Mouse (Mus musculus): ENCODE data around the gene Lmtk2. TPM values are rescaled to one million over a fixed set of nuclear protein-coding genes. Genes with fewer than 3 reads are reported as not detected.

Gene Lmtk2
- polyA plus RNA-seq, 1 experiment from 2014 or later = 5.2 TPM

- H3K27me3 ChIP-seq (ENCODE audit: control insufficient read depth, insufficient read depth, low read length) = no peaks in the 10 kb centered on the region
- H3K4me2 ChIP-seq = no peak overlapping the region
- H3K9ac ChIP-seq (ENCODE audit: low read depth, low read length) = no peak overlapping the region
- peaks cover 7% of the 10 kb centered on the region; the same call in 1 of the 2 replicates for H3K36me3 ChIP-seq (ENCODE audit: control insufficient read depth, insufficient read depth, low read length)
- WGBS (ENCODE audit: insufficient replicate concordance) = 85% methylated on average over 4 of the region's 4 CpGs
- no peak for ATAC-seq (replicated peaks; ENCODE audit: insufficient number of reproducible peaks, low FRiP score, low TSS enrichment)
- no peaks in the 10 kb centered on the region for H3K9me3 ChIP-seq (replicated peaks; ENCODE audit: control insufficient read depth, low read length)
- H3K4me3 ChIP-seq (ENCODE audit: low read depth, low read length) = no peak overlapping the region
- H3K27ac ChIP-seq (ENCODE audit: low read depth, low read length) = no peak overlapping the region
- H3K4me1 ChIP-seq (ENCODE audit: control insufficient read depth, insufficient read depth, low read length) = peaks cover 3% of the 10 kb centered on the region; the same call in 1 of the 2 replicates
Measured at GRCm38 (mm10) chr5:144151270-144151669, 51.0 kb downstream of the Lmtk2 start.

DNA sequence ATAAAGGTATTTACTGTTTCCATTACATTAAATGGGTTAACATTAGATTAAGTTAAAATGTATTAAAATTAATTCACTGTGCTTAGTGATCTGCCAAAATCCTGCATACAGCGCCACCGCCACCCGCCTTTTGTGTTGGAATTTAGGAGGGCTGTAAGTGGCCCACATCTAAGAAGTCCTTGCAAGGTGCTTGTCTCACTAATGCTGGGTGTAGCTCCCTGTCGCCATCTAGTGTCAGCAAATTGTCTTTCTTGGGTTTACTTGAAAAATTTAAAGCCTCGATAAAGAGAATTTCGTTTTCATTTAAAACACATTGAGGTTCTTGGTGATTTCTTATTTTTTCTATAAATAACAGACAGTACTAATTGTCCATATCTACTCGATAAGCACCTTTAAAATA lies 54.3 kb downstream of the Lmtk2 start:
- Histone ChIP-seq H3K4me2 (no peak overlapping the region), H3K36me3 (ENCODE audit: control insufficient read depth, insufficient read depth, low read length) (no peaks in the 10 kb centered on the region), H3K9me3 (replicated peaks; ENCODE audit: control insufficient read depth, low read length) (no peaks in the 10 kb centered on the region), H3K4me1 (ENCODE audit: control insufficient read depth, insufficient read depth, low read length) (peaks cover 3% of the 10 kb centered on the region; the same call in 1 of the 2 replicates), H3K9ac (ENCODE audit: low read depth, low read length) (no peak overlapping the region), H3K4me3 (ENCODE audit: low read depth, low read length) (no peak overlapping the region), H3K27me3 (ENCODE audit: control insufficient read depth, insufficient read depth, low read length) (no peaks in the 10 kb centered on the region), H3K27ac (ENCODE audit: low read depth, low read length) (no peak overlapping the region)
- ATAC-seq (replicated peaks; ENCODE audit: insufficient number of reproducible peaks, low FRiP score, low TSS enrichment) = no peak
- WGBS (ENCODE audit: insufficient replicate concordance) = 32% methylated on average over 7 of the region's 7 CpGs

GRCm38 (mm10) chr5:144158604-144159003 lies 58.4 kb downstream of the Lmtk2 start:
- Histone ChIP-seq H3K9ac (ENCODE audit: low read depth, low read length) (no peak overlapping the region), H3K27me3 (ENCODE audit: control insufficient read depth, insufficient read depth, low read length) (no peaks in the 10 kb centered on the region), H3K4me2 (no peak overlapping the region), H3K9me3 (replicated peaks; ENCODE audit: control insufficient read depth, low read length) (no peaks in the 10 kb centered on the region), H3K4me3 (ENCODE audit: low read depth, low read length) (no peak overlapping the region), H3K36me3 (ENCODE audit: control insufficient read depth, insufficient read depth, low read length) (no peaks in the 10 kb centered on the region), H3K27ac (ENCODE audit: low read depth, low read length) (peak overlapping the region; percentile 29; the same call in 1 of the 2 replicates), H3K4me1 (ENCODE audit: control insufficient read depth, insufficient read depth, low read length) (no peaks in the 10 kb centered on the region)
- ATAC-seq (replicated peaks; ENCODE audit: insufficient number of reproducible peaks, low FRiP score, low TSS enrichment) = no peak; the same call in 1 of the 2 replicates
- 45% methylated on average over 4 of the region's 4 CpGs for WGBS (ENCODE audit: insufficient replicate concordance)

- Histone ChIP-seq H3K4me1 (ENCODE audit: control insufficient read depth, insufficient read depth, low read length) (no peaks in the 10 kb centered on the region), H3K9ac (ENCODE audit: low read depth, low read length) (no peak overlapping the region), H3K4me2 (no peak overlapping the region), H3K27ac (ENCODE audit: low read depth, low read length) (no peak overlapping the region), H3K36me3 (ENCODE audit: control insufficient read depth, insufficient read depth, low read length) (no peaks in the 10 kb centered on the region), H3K9me3 (replicated peaks; ENCODE audit: control insufficient read depth, low read length) (no peaks in the 10 kb centered on the region), H3K4me3 (ENCODE audit: low read depth, low read length) (no peak overlapping the region), H3K27me3 (ENCODE audit: control insufficient read depth, insufficient read depth, low read length) (no peaks in the 10 kb centered on the region)
- ATAC-seq (replicated peaks; ENCODE audit: insufficient number of reproducible peaks, low FRiP score, low TSS enrichment) = no peak
- 86% methylated on average over 8 of the region's 8 CpGs for WGBS (ENCODE audit: insufficient replicate concordance)
Measured at GRCm38 (mm10) chr5:144159137-144159536, 58.9 kb downstream of the Lmtk2 start.

- Histone ChIP-seq H3K36me3 (ENCODE audit: control insufficient read depth, insufficient read depth, low read length) (no peaks in the 10 kb centered on the region; the same call in 1 of the 2 replicates), H3K9me3 (replicated peaks; ENCODE audit: control insufficient read depth, low read length) (no peaks in the 10 kb centered on the region), H3K4me2 (no peak overlapping the region), H3K27ac (ENCODE audit: low read depth, low read length) (no peak overlapping the region), H3K27me3 (ENCODE audit: control insufficient read depth, insufficient read depth, low read length) (no peaks in the 10 kb centered on the region), H3K9ac (ENCODE audit: low read depth, low read length) (no peak overlapping the region), H3K4me3 (ENCODE audit: low read depth, low read length) (no peak overlapping the region), H3K4me1 (ENCODE audit: control insufficient read depth, insufficient read depth, low read length) (no peaks in the 10 kb centered on the region)
- ATAC-seq (replicated peaks; ENCODE audit: insufficient number of reproducible peaks, low FRiP score, low TSS enrichment) = no peak
- WGBS (ENCODE audit: insufficient replicate concordance) = 70% methylated on average over 5 of the region's 5 CpGs
Measured at GRCm38 (mm10) chr5:144162080-144162812, 62.0 kb downstream of the Lmtk2 start.

- Histone ChIP-seq H3K27ac (ENCODE audit: low read depth, low read length) (no peak overlapping the region), H3K9ac (ENCODE audit: low read depth, low read length) (no peak overlapping the region), H3K4me1 (ENCODE audit: control insufficient read depth, insufficient read depth, low read length) (no peaks in the 10 kb centered on the region), H3K36me3 (ENCODE audit: control insufficient read depth, insufficient read depth, low read length) (no peaks in the 10 kb centered on the region; the same call in 1 of the 2 replicates), H3K9me3 (replicated peaks; ENCODE audit: control insufficient read depth, low read length) (no peaks in the 10 kb centered on the region), H3K4me2 (no peak overlapping the region), H3K4me3 (ENCODE audit: low read depth, low read length) (no peak overlapping the region), H3K27me3 (ENCODE audit: control insufficient read depth, insufficient read depth, low read length) (no peaks in the 10 kb centered on the region)
- WGBS (ENCODE audit: insufficient replicate concordance) = 87% methylated on average over 10 of the region's 10 CpGs
- no peak for ATAC-seq (replicated peaks; ENCODE audit: insufficient number of reproducible peaks, low FRiP score, low TSS enrichment)
Measured at GRCm38 (mm10) chr5:144162813-144163517, 62.7 kb downstream of the Lmtk2 start.

- H3K36me3 ChIP-seq (ENCODE audit: control insufficient read depth, insufficient read depth, low read length) = peaks cover 3% of the 10 kb centered on the region; the same call in 1 of the 2 replicates
- H3K4me1 ChIP-seq (ENCODE audit: control insufficient read depth, insufficient read depth, low read length) = no peaks in the 10 kb centered on the region
- no peak overlapping the region for H3K4me2 ChIP-seq
- H3K9me3 ChIP-seq (replicated peaks; ENCODE audit: control insufficient read depth, low read length) = no peaks in the 10 kb centered on the region
- H3K27me3 ChIP-seq (ENCODE audit: control insufficient read depth, insufficient read depth, low read length) = no peaks in the 10 kb centered on the region
- no peak for ATAC-seq (replicated peaks; ENCODE audit: insufficient number of reproducible peaks, low FRiP score, low TSS enrichment)
- H3K4me3 ChIP-seq (ENCODE audit: low read depth, low read length) = no peak overlapping the region
- H3K9ac ChIP-seq (ENCODE audit: low read depth, low read length) = no peak overlapping the region
- H3K27ac ChIP-seq (ENCODE audit: low read depth, low read length) = no peak overlapping the region
- 81% methylated on average over 3 of the region's 3 CpGs for WGBS (ENCODE audit: insufficient replicate concordance)
Measured at GRCm38 (mm10) chr5:144165756-144166155, 65.5 kb downstream of the Lmtk2 start.

- 92% methylated on average over 8 of the region's 8 CpGs for WGBS (ENCODE audit: insufficient replicate concordance)
- no peaks in the 10 kb centered on the region for H3K4me1 ChIP-seq (ENCODE audit: control insufficient read depth, insufficient read depth, low read length)
- no peak overlapping the region for H3K27ac ChIP-seq (ENCODE audit: low read depth, low read length)
- no peak overlapping the region for H3K4me2 ChIP-seq
- H3K4me3 ChIP-seq (ENCODE audit: low read depth, low read length) = no peak overlapping the region
- H3K9me3 ChIP-seq (replicated peaks; ENCODE audit: control insufficient read depth, low read length) = no peaks in the 10 kb centered on the region
- no peaks in the 10 kb centered on the region for H3K27me3 ChIP-seq (ENCODE audit: control insufficient read depth, insufficient read depth, low read length)
- ATAC-seq (replicated peaks; ENCODE audit: insufficient number of reproducible peaks, low FRiP score, low TSS enrichment) = no peak
- no peak overlapping the region for H3K9ac ChIP-seq (ENCODE audit: low read depth, low read length)
- H3K36me3 ChIP-seq (ENCODE audit: control insufficient read depth, insufficient read depth, low read length) = peaks cover 18% of the 10 kb centered on the region
Measured at GRCm38 (mm10) chr5:144169275-144169975, 69.2 kb downstream of the Lmtk2 start.

All from heart, embryonic 11.5 days (tissue).